Mouse (Mus musculus) ES-E14 (cell line): Measurements from ENCODE around the gene Palmd.

Experiments
- CHD2 ChIP-seq: IDR thresholded peaks from 2 replicates; pipeline ENCODE4 v1.6.1; 2014; ENCODE audit warnings: mild to moderate bottlenecking, low read depth, low read length, inconsistent platforms
- MAFK ChIP-seq: IDR thresholded peaks from 2 replicates; pipeline ENCODE4 v1.6.1; 2014; ENCODE audit warnings: mild to moderate bottlenecking, low read depth, low read length, inconsistent platforms; ENCODE audit not compliant: insufficient read depth

DNA sequence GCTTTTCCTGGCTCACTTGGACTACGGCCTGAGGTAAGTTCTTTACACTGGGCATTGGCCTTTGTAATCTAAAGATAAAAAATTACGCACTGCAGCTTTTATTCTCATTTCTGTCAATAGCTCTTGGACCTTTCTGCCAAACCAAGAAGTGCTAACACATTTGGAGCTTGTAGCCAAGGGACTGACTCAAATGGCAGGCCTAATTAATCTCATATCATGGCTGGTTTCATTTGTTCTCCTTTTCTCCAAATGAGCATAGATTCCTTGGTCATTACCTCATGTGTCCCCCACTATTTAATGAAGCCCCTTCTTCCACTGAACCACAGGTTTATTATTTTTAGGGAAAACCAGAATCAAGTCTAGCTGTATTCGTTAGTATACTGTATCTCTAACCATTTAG, 19.4 kb upstream of the Palmd start:
- no peak for TF ChIP-seq MAFK
- TF ChIP-seq CHD2 = no peak
